26 mouse cellular contexts compared by ENCODE assay signal in the genomic region with DNA sequence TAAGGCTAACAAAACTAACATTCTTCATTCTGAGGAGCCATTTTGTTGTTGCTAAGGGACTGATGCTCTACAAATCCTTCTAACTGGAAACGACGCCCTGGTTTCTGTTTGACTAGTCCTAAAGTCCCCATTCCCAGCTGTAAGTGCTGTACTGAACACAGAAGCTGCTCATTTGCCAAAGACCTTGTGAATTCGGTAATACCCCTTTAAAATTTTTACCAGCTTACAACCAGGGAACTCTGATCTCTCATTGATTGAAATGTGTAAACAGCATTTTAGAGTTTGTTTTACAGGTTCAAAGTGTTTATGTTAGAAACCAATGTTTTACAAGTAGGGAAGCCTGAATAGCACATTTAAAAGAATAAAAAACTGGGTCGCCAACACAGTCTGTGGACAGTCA. TPM values are rescaled to one million over a fixed set of nuclear protein-coding genes. Genes with fewer than 3 reads are reported as not detected.
DNase-seq lines count a peak whose midpoint lies in the region; ATAC-seq and TF ChIP-seq lines count a peak whose summit lies in the region.
"Had no signal": no experiment of that assay in that cellular context is flagged by ENCODE, and none has a peak within 500 bp of the region (broad histone marks: within the 10 kb centered on the region; RNA-seq: fewer than 3 reads in every experiment).

No protein-coding gene starts in this region.

- no peak for TF ChIP-seq CTCF in heart, postnatal 0 days (IDR thresholded peaks at IDR 0.05; ENCODE audit: low read depth)
- TF ChIP-seq CTCF in gastrocnemius, adult 2 months (IDR thresholded peaks at IDR 0.05): no peak

- H3K4me3 ChIP-seq in heart, postnatal 0 days (ENCODE audit: low read depth, low read length): no peak overlapping the region
- H3K4me3 ChIP-seq in liver, embryonic 13.5 days (replicated peaks): no peak overlapping the region
- H3K4me3 ChIP-seq in liver, embryonic 15.5 days (replicated peaks): no peak overlapping the region
- H3K4me3 ChIP-seq in gastrocnemius, adult 2 months: no peak overlapping the region
- H3K4me3 ChIP-seq: embryonic facial prominence, embryonic 12.5 days; embryonic facial prominence, embryonic 15.5 days had no signal

- H3K27ac ChIP-seq in heart, postnatal 0 days (ENCODE audit: low read depth): 0 out of 2 replicates have a peak overlapping the region, but pooled peaks have one; percentile 96
- H3K27ac ChIP-seq in liver, embryonic 13.5 days: peak overlapping the region; percentile 7; the same call in 1 of the 2 replicates
- peak overlapping the region; percentile 35; the same call in 1 of the 2 replicates for H3K27ac ChIP-seq in liver, embryonic 15.5 days (replicated peaks)
- H3K27ac ChIP-seq in gastrocnemius, adult 2 months: no peak overlapping the region
- H3K27ac ChIP-seq: embryonic facial prominence, embryonic 12.5 days; embryonic facial prominence, embryonic 15.5 days; hindbrain, embryonic 14.5 days; hindbrain, postnatal 0 days had no signal

- H3K4me1 ChIP-seq in heart, postnatal 0 days (ENCODE audit: control insufficient read depth, insufficient read depth): peaks cover 15% of the 10 kb centered on the region; the same call in 1 of the 2 replicates
- H3K4me1 ChIP-seq in liver, embryonic 13.5 days (replicated peaks): no peaks in the 10 kb centered on the region
- H3K4me1 ChIP-seq in liver, embryonic 15.5 days (replicated peaks): no peaks in the 10 kb centered on the region; the same call in 1 of the 2 replicates
- H3K4me1 ChIP-seq: embryonic facial prominence, embryonic 12.5 days had no signal

- DNase-seq in heart, postnatal 0 days (ENCODE audit: low spot score): no peak
- DNase-seq in heart, adult 8-10 months (ENCODE audit: low spot score): no peak
- DNase-seq in liver, embryonic 13.5 days: no peak
- DNase-seq in gastrocnemius, adult 2 months: no peak
- no peak for DNase-seq in left cerebral cortex, postnatal 4 days
- DNase-seq: adrenal gland, postnatal 10 days; adrenal gland, postnatal 36 days; B cell, adult 2 months; cerebellum, adult 18-20 months; cerebellum, adult 9-10 months; cerebellum, postnatal 14 days; forebrain, postnatal 0 days; gastrocnemius, postnatal 25 days; heart, adult 18-20 months; heart, postnatal 14 days; heart, postnatal 4 days had no signal

- no peaks in the 10 kb centered on the region for H3K36me3 ChIP-seq in heart, postnatal 0 days (replicated peaks; ENCODE audit: control insufficient read depth, insufficient read depth, low read length)
- no peaks in the 10 kb centered on the region for H3K36me3 ChIP-seq in liver, embryonic 13.5 days
- H3K36me3 ChIP-seq in liver, embryonic 15.5 days (replicated peaks): no peaks in the 10 kb centered on the region
- H3K36me3 ChIP-seq: embryonic facial prominence, embryonic 12.5 days; embryonic facial prominence, embryonic 15.5 days; G1E had no signal

- intact Hi-C loops in gastrocnemius, adult 2 months (cut with DNase I): no loop called here
- intact Hi-C loops in left cerebral cortex, postnatal 4 days (cut with DNase I): no loop called here

- ATAC-seq in heart, postnatal 0 days (ENCODE audit: insufficient read depth, low read depth): no peak
- no peak for ATAC-seq in liver, embryonic 13.5 days (ENCODE audit: low read depth)
- ATAC-seq in liver, embryonic 15.5 days (ENCODE audit: insufficient read depth): peak; percentile 71
- ATAC-seq: forebrain, embryonic 14.5 days; forebrain, postnatal 0 days; hindbrain, postnatal 0 days; inflammation-experienced regulatory T-cells, adult 6 months; Patski had no signal

- H3K9me3 ChIP-seq in heart, postnatal 0 days (replicated peaks; ENCODE audit: control insufficient read depth, low read length): no peaks in the 10 kb centered on the region
- no peaks in the 10 kb centered on the region for H3K9me3 ChIP-seq in liver, embryonic 13.5 days (replicated peaks)
- H3K9me3 ChIP-seq in liver, embryonic 15.5 days (replicated peaks): no peaks in the 10 kb centered on the region
- H3K9me3 ChIP-seq: embryonic facial prominence, embryonic 12.5 days; embryonic facial prominence, embryonic 15.5 days; G1E had no signal

- no peak overlapping the region for H3K9ac ChIP-seq in heart, postnatal 0 days (replicated peaks; ENCODE audit: low read depth, low read length)
- H3K9ac ChIP-seq in liver, embryonic 13.5 days: no peak overlapping the region
- no peak overlapping the region for H3K9ac ChIP-seq in liver, embryonic 15.5 days
- H3K9ac ChIP-seq: embryonic facial prominence, embryonic 12.5 days; embryonic facial prominence, embryonic 15.5 days; forebrain, postnatal 0 days; hindbrain, embryonic 14.5 days had no signal

- TF ChIP-seq EP300 in heart, postnatal 0 days (IDR thresholded peaks at IDR 0.05; ENCODE audit: low read depth): no peak

- 90% methylated on average over 4 of the region's 4 CpGs for WGBS in heart, postnatal 0 days
- WGBS in liver, embryonic 13.5 days (ENCODE audit: insufficient replicate concordance): 65% methylated on average over 4 of the region's 4 CpGs
- WGBS in liver, embryonic 15.5 days (ENCODE audit: insufficient replicate concordance): 59% methylated on average over 4 of the region's 4 CpGs

- 0 out of 2 replicates have a peak overlapping the region, but pooled peaks have one; percentile 45 for H3K4me2 ChIP-seq in heart, postnatal 0 days (ENCODE audit: low read depth, low read length)
- H3K4me2 ChIP-seq in liver, embryonic 13.5 days: no peak overlapping the region
- H3K4me2 ChIP-seq in liver, embryonic 15.5 days: no peak overlapping the region
- H3K4me2 ChIP-seq: embryonic facial prominence, embryonic 12.5 days; embryonic facial prominence, embryonic 15.5 days; hindbrain, embryonic 14.5 days had no signal

- H3K27me3 ChIP-seq in heart, postnatal 0 days (ENCODE audit: control insufficient read depth, insufficient read depth, low read length): no peaks in the 10 kb centered on the region
- no peaks in the 10 kb centered on the region for H3K27me3 ChIP-seq in liver, embryonic 13.5 days
- no peaks in the 10 kb centered on the region for H3K27me3 ChIP-seq in liver, embryonic 15.5 days
- H3K27me3 ChIP-seq: CH12.LX; embryonic facial prominence, embryonic 12.5 days; embryonic facial prominence, embryonic 15.5 days had no signal

RNA-seq across cellular contexts. Expression of a gene that starts 10.6 kb away (rescaled TPM):
- 23.5 and 58.4 TPM in 2 replicates for total RNA-seq in heart, postnatal 0 days (2014; rRNA removed; ENCODE audit: low replicate concordance)
- 25.9 and 33.1 TPM in 2 replicates for polyA plus RNA-seq in heart, postnatal 0 days (2015; fragmentation: Nextera tagmentation; extraction: Ambion mirVana)
- 10 to 100 TPM; 53.4 to 63.8 (median 55.9) TPM for total RNA-seq in heart, adult 8-10 months (2022)
- 5.5 and 7.1 TPM in 2 replicates for polyA plus RNA-seq in liver, embryonic 13.5 days (2015; fragmentation: Nextera tagmentation; extraction: Ambion mirVana)
- 12.8 and 13.1 TPM in 2 replicates for polyA plus RNA-seq in liver, embryonic 15.5 days (2015; fragmentation: Nextera tagmentation; extraction: Ambion mirVana)
- total RNA-seq in gastrocnemius, adult 2 months (2021): 1 to 10 TPM; 4.0 to 5.0 TPM
- 1 to 10 TPM; 1.8 to 2.0 TPM for total RNA-seq in left cerebral cortex, postnatal 4 days (2021)
- total RNA-seq: CH12.LX had no signal
- polyA plus RNA-seq: G1E; inflammation-experienced regulatory T-cells, adult 6 months; Patski had no signal
